Mouse (Mus musculus) stomach, postnatal 0 days (tissue): Measurements from ENCODE around the gene Exoc5.

ENCODE experiments used
- CTCF ChIP-seq: IDR thresholded peaks from 2 replicates; pipeline ENCODE4 v1.5.1; 2016; ENCODE audit warnings: antibody characterized with exemption, low read depth, mild to moderate bottlenecking, moderate library complexity
- EP300 ChIP-seq: optimal IDR thresholded peaks from 2 replicates; pipeline ENCODE3; 2016; ENCODE audit warnings: antibody characterized with exemption

GRCm38 (mm10) chr14:48985673-48986072, 80.8 kb downstream of the Exoc5 start:
- no peak for TF ChIP-seq EP300
- TF ChIP-seq CTCF = peak; percentile 73
